Mouse (Mus musculus) skeletal muscle tissue, adult 2 months (tissue): ENCODE measurements around the gene Siah3.

Source experiments
- DNase-seq: peaks from one replicate; pipeline ENCODE4 v3.0.0-alpha.2; 2012; ENCODE audit warnings: low read depth, low spot score

The Siah3 gene

DNA sequence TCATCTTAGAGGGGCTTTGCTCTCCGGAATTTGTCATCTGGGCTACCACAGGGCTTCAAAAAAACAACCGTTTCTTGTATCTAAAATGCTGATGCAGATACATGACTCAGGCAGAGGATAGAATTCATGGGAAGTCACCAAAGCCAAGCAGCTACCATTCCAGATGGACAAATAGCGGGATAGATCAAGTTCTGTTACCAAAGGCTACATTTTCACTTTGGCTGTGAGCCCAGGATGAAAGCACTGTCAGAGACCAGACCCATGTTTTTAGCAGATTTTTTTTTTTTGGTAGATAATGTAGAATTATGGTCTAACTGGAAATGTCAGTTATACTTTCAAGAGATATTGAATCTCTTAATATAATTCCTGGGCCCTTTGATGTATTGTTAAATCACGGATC is 7.4 kb downstream of the Siah3 start:
- no peak for DNase-seq

DNA sequence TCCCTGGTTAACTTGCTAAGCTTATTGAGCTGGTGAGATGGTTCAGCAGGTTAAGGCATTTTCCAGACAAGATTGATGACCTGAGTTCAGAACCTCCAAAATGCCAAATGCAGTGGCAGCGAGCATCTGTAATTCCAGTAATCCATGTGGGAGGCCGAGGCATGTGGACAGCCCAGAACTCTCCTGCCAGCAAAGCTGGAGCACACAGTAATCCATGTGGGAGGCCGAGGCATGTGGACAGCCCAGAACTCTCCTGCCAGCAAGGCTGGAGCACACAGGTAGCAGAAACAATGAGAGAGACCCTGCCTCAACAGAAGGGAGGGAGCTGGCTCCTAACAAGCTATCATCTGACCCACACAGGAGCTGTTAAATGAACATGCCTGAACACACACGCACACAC is 13.2 kb downstream of the Siah3 start:
- DNase-seq, result no peak

DNA sequence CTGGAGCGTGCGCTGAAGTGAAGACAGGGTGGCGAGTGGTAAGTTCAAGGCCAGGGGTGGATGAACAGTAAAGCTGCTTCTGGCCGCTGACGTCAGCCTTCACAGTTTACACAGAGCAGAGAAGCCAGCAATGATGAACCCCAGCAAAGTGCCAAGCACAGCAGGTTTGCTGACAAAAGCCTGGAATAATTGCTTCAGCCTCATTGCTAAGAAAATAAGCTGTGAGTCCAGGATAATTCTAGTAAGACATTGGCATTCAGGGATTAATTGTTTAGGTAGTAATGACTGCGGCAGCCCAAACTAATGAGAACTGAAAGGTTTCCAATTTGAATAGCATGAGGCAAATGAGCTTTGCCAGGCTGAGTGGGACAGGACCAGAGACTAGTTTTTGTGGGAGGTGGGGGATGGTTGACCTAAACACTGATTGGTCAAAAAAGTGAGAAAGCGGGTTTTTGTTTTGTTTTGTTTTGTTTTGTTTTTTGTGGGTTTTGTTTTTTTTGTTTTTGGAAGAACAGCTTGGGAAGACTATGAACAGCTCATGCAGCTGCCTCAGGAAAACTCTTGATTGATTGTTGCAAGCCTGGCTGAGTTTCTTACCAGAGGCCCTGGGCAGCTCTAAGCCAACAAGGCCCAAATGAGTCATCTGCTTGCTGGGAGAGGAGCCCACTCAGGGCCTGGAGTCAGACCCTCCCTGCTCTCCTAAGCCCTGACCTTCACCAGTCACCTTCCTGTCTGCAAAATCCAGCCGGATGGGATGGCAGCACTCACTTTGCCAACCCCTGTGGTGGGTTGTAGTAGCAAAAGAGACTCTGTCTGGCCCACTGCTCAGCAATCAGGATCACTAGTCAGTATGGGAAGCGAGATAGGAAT is 17.5 kb downstream of the Siah3 start:
- no peak for DNase-seq

DNA sequence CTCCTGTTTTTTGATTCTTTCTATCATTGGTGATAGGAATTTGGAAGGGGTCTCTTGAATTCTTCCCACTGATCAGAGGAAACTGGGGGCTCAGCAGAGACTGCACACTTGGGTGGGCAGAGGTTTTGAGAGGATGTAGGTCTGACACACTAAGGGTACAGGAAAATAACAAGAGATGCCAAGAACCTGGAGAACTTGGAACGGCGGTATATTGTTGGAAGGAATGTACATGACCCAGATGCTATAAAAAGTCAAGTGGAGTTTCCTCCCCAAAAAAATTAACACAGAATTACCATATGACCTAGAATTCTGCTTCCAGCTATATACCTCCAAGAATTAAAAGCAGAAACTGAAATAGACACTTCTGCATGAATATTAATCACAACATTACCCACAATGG is 20.1 kb downstream of the Siah3 start:
- DNase-seq, result no peak

DNA sequence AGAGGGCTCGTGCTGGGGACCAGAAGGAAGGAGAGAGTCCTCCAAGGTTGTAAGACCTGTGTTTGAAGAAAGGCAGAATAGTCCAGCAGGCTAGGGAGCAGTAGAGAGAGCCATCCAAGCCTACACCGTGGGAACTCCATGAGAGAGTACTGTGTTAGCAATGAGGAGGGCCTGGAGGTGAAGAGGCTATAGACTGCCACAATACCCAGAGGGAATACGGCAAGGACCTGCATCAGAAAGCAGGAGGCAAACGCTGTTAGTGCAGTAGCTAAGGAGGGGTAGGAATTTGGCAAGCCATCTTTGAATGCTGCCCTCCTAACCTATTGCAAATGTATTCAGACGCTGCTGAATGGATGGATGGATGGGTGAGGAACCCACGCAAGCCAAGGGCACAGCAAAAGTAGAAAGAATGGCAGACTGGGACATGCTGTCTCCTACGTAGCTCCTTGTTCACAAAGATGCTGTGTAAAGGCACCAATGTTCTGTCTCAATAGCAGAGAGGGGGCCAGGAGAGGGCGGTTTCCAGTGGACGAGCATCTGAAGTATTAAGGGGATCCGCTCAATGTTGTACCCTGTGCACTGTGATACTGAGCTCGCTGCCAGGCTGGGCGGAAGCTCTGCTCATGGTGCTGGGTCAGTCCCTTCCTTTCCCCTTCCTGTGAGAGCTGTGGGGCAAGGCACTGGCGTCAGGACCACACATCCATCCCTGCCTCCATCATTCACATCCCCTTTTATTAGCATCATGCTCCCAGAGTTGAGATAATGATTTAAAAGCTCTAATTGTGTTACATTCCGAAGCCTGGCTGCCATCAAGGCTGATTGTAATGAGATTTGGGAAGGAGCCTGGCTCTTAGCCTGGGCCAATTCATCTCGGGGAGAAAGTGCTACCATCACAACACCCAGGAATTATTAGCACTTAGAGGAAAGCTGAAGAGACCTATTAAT is 26.7 kb downstream of the Siah3 start:
- DNase-seq, result no peak

DNA sequence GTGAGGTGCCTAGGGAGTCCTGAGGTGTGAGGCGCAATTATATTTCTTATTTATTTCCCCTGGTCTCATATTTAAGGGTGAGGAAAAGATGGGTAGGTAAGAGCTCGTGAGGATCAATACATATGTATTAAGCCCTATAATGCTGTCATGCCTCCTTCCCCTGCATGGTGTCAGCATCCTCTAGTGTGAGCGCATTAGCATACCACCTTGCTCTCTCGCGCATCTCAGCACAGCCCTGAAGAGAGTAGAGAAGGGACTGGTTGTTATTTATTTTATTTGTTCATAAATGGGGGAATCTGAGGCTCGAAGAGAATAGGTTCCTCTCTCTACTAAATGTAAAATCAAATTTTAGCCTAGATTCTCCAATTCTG is 27.4 kb downstream of the Siah3 start:
- DNase-seq, result no peak

DNA sequence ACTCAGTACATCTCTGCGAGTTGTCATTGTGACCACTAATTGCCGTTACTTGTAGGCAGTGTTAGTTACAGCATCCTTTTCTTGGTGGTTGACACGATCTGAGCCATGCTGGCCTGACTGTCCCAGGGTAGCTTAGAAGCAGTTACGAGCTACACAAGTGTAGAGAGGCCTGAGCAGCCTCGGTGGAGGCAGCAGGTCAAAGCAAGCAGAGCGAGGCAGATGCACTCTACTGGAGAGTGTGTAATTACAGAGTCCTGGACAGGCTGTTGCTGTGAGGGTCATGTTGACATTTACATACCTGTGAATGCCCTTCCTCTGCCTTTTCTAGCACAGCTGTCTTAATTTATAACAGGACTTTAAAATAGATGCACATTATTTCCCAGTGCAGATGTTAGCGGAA is 32.1 kb downstream of the Siah3 start:
- DNase-seq, result no peak

DNA sequence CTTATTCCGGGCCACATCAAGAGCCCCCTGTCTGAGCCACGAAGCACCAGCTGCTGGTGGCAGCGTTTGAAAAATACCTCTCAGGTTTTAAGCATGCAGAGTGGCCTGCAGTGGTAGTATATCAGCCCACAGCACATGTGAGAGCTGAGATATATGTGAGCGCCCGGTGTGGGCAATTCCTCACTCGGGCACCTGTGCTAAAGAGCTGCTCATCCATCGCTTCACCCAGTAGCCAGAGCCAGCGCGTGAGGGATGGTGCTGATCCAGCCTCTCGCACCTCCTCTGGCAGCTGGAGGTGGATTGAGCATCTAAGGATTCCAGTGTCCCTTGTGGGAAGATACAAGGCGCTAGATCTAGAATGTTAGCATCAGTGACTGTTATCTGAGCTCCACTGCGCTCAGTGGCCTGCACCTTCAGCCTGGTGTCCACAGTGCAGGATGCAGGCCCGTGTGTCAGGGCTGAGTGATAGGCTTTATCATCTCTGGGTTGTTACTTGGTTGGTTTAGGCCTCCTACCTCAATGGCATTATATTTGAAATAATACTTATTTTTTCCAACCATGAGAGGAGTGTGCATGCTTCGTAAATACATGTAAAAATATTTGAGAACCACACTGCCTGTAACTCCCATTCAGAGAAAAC is 37.9 kb downstream of the Siah3 start:
- DNase-seq, result no peak

DNA sequence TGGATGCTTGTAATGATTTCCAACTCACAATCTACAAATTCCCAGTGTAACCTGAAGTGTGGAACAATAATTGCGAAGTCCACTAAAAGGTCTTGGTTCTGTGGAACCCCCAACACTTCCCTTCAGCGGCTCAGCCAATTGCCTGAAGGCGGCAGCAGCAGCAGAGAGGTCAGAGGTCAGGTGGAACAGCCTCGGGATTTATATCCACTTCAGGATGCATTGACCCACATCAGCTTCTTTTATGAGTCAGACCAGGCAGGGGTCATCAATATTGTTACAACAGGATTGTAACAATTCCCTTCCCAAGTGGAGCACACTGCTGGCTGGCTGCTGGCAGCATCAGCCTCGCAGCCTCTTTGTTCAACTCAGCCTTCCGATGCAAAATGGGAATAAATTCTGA is 39.1 kb downstream of the Siah3 start:
- DNase-seq, result no peak

DNA sequence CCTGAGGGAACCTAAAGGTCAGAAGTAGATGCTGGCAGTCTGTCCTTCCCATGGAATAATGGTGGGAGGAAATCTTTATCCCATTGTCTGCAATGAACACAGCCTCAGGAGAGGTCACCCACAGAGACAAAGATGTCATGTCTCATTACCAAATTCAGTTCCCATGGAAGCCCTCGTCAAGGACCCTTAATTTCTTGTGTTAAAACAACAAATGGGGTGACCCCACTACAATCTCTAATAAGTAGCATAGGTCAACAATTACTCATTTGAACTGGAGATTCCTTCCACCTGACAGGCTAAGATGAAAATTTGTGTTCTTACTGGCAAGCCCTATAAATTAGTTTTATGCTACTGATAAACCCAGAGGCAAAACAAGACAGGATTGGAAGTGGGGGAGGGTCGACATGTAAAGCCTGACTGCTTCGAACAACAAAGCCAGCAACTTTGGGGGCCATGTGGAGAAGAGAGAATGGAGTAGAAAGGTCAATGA is 45.8 kb downstream of the Siah3 start:
- no peak for DNase-seq

DNA sequence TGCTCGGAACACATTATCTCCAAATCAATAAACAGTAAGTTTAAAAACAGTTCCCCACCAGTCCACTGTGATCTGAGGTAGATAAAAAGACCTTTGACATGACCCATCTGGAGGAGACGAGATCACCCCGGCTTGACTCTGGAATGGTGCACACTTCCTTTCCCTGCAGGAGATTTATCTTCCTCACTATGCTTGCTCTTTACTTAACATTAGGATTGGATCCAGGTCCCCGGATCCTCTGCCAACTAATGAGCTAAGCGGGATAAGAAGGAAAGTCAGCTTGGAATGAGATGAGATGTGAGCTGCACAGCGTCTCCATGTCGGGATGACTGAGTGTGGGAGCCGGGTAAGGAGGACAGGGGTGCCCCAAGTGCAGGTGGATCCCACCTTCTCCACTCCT is 46.7 kb downstream of the Siah3 start:
- DNase-seq, result no peak

DNA sequence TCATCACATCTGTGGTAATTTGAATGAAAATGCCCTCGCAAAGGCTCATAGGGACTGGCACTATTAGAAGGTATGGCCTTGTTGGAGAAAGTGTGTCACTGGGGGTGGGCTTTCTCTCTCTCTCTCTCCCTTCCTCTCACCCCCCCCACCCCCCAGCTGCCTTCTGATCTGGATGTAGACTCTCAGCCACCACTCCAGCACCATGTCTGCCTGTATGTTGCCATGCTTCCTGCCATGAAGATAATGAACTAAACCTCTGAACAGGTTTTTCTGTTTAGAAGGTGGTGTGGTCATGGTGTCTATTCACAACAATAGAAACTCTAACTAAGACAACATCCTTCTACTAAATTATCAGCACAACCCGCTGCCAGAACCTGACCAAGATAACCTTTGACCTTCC is 48.5 kb downstream of the Siah3 start:
- DNase-seq, result no peak

DNA sequence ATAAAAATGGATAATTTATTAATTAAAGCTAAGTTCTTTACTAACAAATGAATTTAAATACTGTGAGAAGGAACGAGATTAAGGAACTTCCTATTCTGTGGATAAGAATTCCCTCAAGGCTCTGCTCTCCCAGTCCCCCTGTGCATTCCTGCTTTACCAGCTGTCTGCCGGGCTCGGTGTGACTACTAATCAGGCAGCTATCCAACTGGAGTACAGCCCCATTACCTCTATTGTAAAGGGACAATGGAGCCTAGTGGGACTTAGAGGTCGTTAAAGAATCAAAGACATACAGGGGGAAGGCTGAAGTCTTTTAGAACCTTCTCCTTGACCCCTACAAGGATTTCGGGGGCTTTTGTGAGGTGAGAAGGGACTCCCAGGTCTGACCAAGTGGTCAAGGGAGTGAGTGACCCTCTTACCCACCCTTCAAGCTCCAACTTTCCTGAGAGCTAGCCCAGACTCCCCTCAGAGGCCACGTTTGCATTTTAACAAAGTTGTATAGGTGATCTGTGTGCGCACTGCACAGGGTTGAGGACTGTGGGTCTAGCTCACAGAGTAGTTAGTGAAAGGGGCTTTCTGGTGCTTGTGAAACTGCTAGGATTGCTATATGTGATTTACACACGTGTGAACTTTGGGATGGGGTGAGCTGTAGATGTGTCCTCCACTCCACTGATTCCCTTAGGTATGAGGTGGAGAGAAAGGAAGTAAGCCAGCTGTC is 49.5 kb downstream of the Siah3 start:
- DNase-seq, result no peak

DNA sequence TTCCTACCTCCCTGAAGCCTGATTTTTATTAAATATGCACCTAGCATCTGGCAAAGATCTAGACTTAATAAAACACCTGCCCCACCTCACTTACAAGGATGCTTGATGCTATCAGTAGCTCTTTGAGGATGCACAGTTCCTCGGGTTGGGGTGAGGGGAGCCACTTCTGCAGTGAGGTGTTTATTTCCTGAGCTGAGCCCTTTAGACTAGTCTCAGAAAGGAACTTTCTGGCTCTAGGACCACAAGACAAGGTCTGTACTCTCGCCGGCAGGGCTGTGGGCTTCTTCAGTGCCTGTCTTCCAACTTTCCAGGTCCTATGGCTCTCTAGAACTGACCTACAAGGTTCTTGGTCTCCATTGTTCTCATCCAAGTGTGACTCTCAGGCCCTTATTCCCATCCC is 50.5 kb downstream of the Siah3 start:
- DNase-seq, result no peak

DNA sequence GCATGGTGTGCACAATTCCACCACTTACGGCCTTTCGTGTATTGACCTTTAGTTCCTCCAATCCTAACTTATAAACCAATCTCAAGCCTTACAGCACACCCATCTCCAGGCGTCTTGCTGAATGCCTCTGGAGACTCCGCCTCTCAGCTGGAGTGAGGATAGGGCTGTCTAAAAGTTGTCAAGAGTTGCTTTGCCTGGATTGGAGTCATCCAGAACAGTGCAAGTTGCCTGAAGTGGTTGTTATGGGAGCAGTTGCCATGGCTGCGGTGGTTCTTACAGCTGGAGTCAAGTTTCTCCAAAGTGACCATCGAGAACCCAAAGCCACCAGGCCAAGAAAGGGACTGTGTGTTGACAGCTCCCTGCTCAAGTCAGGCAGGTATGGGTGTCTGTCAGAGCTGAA is 54.3 kb downstream of the Siah3 start:
- no peak for DNase-seq

DNA sequence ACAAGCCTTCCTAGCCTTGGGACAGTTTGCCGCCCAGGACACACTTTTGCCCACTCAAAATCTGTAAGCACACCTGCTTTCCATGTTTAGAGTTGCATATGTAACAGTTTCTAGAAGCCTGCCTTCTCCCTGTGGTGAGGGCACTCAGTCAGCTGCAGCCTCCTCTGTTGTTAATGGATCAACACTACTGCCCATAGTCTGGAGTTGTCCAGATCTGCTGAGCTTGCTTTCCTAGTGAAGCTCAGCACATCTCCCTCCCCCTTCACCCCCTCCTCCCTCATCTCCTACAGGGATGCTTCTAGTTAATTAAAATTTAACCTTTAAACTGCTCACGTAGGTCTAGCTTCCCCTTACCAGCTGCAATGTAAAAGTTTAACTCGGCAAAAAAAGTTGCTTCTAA is 57.2 kb downstream of the Siah3 start:
- DNase-seq, result no peak

DNA sequence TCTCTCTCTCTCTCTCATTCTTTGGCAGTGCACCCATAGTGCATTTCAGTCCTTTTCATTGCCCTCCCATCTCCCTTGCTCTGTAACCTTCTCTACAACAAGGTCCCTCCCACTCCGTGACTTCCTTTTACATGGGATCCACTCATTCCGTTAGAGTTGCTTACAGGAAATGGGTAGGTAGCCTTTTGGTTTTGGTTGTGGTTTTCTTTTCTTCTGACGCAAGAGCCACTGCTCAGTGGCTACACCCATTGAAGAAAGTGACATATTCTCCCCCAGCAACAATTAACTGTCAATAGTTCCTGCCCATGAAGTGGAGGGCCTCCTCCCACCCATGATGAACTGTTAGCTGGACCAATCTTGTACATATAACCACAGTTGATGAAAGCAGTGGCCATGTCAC is 60.4 kb downstream of the Siah3 start:
- DNase-seq, result no peak

DNA sequence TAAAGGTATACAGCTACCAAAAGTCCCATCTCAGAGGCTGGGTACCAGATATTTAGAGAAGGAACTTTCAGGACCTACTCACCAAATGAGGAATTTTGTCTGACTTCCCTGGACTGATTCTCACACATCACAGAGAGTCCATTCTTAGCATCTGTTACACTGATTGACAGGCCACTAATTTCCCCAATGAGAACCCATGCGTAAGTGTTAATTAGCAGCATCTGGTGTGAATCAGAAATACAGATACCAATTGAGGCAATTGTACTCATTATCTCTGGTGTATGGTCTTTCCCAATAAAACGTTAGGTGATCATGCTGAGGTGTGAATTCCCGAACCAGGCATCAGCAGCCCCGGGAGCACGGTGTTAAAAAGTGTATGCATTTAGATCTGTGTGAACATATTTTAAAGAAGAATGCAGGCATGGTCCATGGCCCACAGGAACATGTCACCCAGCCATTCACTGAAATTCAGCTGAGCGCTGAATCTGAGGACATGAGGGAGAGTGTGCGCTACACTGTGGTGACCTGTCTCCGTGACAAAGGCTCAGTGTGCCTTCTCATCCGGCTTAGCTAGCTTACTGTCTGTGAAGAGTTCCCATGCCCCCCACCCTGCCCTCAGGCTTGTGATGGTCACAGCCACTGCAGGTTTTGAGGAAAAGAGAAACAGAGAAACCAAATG is 61.3 kb downstream of the Siah3 start:
- no peak for DNase-seq

DNA sequence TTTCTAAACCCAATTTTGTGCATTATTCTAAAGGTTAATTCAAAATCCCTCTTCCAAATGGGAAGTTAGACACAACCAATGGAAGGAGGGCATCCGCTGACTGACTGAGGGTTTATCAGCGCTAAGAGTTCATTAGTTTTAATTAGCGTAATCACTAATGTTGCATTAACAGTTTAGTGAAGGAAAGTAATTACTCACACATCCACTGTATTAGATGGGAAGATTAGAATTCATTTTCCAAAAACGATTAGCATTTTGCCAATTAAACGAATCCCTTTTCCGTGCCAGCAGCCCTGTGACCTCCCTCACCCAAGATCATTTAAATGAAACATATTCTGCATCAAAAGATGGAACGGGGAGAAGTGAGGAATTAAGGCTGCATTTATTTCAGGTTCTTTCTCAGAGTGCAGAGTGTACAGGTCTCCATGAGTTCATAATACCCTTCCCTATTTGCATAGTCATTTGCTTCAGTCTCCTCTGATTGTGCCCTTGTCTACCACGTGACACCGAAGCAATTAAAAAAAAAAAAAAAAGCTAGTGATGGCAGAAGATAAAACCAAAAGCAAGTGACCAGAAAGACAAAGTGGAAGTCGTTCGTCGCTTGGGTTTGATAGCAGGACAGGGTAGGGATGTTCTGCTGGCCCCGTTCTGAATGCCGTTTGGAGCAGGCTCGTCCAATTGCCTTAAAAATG is 62.6 kb downstream of the Siah3 start:
- no peak for DNase-seq

DNA sequence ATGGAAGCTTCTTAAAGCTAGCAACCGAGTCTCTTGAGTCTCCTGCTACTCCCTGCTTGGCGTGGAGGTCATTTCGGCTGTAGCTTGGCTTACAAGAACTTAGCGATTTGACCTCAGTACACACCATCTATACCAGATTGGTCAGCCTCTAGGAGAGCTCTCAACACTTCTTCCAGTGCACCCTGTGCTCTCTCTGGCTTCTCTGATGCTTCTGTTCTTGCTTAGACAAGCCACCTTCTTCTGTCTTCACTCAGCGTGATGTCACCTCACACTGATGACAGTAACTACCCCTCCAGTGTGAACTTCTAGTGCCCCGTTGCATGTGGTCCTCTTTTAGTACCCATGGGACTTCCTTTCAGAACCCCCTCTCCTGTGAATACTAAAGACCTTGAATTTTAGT is 63.1 kb downstream of the Siah3 start:
- no peak for DNase-seq
